Mouse (Mus musculus) megakaryocyte progenitor cell, adult 5-6 weeks (primary cell): Measurements from ENCODE around the gene Ssbp3. TPM values are rescaled to one million over a fixed set of nuclear protein-coding genes. Genes with fewer than 3 reads are reported as not detected.
A peak's percentile ranks its signal among the peaks of the same experiment; 100 is the strongest.

Experiments
- ATAC-seq: replicated peaks from 2 replicates; pipeline ENCODE4 v1.8.0; 2016; ENCODE audit warnings: mild to moderate bottlenecking, moderate TSS enrichment, inconsistent platforms; ENCODE audit not compliant: poor library complexity
- total RNA-seq, 2 experiments: library from RNA; stranded (forward) in 1 of 2; stranded (reverse) in 1 of 2; fragments of 157-497, 149-512 nt in 1 of 2; fragments of 200-1000 nt in 1 of 2; gene quantifications; 2 replicates each; pipeline versions ENCODE4 v1.2.3 to v1.2.4; 2015 to 2017

Ssbp3 gene
- total RNA-seq, 2 experiments from 2014 or later, result 16.0 to 36.5 TPM

DNA sequence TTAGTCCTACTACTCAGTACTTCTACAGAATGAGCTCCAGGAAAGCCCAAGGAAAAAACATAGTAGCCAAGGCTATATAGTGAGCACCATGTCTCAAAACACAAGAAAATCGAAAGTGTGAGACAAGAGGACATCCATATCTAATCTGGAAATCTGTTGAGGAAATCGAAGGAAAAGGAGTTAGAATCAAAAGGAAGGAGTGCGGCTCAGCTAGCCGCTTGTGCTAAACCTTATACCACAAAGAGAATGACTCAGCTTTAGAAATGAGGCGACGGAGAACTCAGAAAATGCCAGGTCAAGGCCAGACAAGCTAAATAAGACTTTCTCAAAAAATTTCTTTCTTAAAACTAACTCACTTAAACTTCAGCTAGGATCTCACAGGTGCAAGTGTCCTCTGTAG is 131.8 kb downstream of the Ssbp3 start:
- ATAC-seq, result no peak

DNA sequence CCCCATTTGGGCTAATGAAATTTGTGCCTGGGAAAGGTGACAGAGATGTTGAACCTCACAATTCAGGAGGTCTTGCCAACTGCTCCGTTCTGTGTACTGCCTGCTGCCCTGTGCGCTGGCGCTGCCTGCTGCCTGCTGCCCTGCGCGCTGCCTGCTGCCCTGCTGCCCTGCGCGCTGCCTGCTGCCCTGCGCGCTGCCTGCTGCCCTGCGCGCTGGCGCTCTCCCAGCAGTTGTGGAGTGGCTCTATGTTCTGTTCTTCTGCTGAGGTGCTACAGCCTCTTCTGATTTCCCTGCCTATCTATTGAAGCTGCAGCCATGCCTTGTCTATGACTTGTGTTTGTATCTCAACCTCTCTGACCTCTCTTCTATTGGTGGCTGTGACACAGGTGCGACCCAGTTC is 134.7 kb downstream of the Ssbp3 start:
- ATAC-seq, result no peak

DNA sequence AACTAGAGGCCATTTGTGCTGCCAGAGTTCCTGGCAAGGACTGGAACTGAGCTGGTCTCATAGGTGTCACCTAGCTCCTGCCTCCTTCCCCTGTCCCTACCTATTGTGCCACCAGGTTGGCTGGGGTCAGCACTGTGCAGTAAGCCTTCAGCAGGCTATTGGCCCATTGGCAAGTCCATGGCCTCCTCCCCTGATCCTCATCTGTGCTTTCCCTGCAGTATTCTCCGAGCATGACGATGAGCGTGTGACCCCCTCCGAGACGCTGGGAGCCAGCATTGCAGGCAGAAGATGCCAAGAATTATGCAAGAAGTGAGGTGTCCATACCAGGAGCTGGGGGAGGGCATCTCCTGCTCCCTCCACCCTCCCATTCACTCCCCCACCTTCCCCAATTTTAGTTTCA is 137.3 kb downstream of the Ssbp3 start:
- ATAC-seq, result peak; percentile 33; the same call in 1 of the 2 replicates

DNA sequence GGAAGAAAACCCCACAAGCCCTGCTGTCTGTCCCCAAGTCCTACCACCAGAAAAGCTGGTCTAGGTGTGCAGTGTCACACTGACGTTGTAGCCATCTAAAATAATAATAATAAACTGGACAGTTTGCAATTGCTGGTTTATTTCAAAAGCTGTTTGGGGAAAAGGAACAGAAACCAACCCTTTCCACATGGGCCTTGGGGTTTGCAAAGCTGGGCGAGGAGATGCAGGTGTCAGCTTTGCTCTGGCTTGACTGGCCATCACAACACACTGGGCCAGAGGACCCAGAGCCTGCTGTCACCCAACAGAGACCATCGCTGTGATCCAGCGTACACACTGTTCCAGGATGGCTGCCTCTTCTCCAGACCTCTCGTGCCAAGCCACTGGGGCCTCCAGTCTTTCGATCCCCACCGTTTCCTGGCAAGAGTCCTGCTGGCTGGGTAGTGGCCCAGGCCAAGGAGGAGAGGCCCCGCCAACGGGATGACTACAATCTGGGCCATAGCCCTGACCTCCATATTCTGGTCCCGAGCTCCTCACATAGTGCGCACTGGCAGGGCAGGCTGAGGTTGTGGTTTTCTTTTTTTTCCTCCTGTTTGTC is 138.2 kb downstream of the Ssbp3 start:
- ATAC-seq, result peak; percentile 40; the same call in 1 of the 2 replicates

DNA sequence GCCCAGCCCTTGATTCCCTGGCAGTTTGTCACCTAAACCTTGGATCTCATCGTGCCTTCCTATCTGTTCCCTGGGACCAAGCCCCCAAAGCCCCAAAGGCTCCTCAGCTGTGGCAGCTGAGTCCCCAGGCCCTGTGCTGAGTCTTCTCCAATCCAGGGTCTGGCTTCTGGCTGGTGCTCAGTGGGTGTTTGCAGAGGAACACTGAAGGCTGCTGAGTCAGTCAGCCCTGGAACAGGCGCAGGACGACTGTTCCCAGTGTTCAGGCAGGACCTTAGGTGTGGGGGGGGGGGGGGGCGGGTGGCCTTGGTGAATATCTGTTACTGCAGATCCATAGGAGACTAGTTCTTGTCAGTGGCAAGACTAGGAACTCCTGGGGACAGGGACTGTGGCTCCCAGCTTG is 141.4 kb downstream of the Ssbp3 start:
- no peak for ATAC-seq

DNA sequence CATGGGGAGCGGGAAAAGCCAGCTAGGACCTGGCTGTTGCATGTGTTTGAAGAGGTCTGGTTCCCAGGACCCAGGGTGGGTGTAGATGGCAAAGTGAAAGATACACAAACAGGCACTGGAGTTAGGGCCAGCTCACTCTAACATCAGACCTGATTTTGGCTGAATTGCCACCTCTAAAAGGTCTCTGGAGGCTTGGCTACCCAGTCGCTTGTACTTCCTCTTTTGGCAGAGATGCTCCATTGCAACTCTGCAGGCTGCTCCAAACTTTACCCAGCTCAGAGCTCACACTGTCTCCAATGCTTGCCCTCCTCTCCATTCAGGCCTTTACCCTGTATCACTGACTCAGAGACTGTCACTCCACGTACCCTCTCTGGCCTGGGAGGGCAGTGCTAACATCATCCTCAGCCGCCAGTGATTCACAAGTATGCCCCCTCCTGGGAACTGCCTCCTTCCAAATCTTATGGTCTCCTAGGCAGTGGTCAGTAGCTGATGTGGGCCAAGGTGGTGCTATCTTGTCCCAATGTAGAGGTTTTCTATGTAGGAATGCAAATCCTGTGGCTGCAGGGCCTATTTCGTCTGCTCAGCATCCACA is 142.6 kb downstream of the Ssbp3 start:
- ATAC-seq, result peak; percentile 30; the same call in 1 of the 2 replicates

DNA sequence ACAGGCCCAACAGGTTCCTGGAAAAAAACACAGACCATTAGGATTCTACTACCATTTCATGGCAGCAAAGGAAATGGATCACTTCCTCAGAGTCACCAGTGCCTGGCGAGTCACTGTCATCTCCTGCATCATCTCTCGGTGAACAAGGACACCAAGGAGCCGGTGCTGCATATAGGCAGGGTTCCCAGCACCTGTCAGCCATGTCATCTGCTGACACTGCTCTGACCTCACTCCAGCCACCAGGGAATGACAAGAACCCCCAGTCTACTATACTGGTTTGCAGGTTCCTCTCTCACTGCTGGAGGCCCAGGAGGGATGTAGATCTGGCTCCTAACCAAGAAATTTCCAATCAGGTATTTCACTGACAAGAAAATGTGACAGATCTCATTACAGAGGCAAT is 145.6 kb downstream of the Ssbp3 start:
- ATAC-seq, result no peak

DNA sequence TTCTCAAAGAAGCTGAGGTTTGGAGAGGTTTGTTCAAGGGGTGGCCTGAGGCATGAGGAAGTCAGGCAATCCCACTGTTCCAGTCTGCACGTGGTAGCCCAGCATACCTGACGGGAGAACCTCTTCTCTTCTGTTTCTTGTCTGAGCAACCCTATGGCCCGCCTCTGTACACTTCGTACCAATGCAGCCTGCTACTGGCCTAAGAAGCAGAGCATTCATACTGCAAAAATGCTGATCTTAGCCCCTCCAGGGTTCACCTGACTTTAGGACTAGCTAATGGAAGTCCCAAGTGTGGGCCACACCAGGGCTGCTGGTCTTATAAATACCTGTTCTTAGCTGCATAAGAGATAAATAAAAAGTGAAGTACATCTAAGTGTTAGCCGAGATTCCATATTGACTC is 147.8 kb downstream of the Ssbp3 start:
- ATAC-seq, result no peak

DNA sequence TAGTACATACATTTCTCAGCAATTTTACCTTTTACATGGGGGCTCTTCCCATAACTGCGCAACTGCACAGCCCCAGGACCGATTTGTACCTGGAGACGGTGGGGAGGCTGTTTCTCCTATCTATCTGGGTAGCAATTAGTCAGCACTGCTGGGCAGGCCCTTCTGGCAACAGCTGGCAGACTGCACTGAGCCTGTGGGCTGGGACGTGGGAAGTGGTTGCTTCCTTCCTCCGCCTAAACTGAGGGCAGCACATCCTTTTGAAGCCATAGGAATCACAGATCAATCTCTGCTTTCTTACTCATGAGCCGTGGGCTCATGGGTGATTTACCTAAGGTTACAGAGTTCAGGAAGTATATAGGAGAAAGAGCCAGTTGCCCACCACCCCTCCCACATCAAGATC is 148.3 kb downstream of the Ssbp3 start:
- ATAC-seq, result peak; percentile 61; the same call in 1 of the 2 replicates

DNA sequence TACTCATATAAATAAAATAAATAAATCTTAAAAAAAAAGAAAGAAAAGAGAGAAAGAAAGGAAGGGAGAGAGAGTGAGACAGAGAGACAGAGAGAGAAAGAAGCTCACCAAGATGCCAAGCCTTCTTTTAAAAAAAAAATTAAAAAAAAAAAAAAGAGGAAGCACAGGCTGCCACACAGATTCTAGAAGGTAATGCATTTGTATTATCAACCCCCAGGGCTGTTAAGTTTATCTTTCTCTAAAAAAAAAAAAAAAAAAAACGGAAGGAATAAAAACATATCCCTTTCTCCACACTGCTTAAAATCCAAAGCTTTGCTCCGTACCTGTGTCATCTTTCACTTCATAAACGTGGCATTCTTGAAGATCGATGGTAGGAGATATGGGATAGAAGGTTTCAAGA is 151.1 kb downstream of the Ssbp3 start:
- ATAC-seq, result no peak

DNA sequence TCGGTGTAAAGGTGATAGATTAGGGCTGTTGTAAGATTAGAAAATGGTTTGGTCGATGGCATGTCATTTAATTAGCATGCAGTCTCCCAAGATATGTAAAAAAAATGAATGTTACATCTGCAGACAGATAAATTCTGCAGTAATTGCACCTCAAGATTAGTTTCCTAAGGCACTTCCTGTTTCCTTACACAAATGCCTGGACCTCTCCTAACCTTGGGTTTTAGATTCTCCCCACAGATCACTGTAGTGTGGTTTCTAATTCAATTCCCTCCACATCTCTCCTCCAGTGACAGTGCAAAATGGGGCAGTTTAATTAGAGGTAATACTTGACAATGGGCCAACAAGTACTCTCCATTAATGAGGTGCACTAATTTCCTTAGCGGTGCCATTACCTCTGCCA is 152.7 kb downstream of the Ssbp3 start:
- no peak for ATAC-seq

DNA sequence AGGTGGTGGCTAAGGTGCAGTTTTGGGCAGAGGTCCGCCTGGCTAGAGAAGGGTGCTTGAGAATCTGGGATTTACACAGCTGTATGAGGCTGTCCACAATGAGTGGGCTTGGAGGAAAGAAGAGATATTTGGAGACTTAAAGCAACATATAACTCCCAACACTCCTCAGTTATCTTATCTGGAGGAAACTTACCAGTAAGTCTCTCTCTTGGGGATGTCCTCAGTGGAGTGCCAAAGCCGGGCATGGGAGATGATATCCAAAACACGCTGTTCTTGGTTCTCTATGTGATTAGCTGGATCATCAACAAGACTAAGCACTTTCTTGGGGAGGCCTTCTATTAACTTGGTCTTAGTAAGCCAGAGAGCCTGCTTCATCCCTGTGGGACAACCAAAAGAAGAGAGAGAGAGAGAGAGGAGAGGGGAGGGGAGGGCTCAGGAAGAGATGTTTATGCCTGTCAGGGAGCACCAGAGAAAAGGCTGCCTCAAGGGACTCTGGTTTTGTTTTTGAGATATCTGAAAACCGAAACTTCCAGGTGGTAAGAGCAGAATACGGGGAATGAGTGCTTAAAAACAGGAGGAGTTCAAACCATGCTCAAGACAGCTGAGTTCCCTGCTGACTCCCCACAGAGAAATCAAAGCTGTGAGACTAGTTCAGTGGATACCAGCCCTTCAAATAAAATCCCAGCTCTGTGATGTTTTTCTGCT is 154.0 kb downstream of the Ssbp3 start:
- no peak for ATAC-seq

DNA sequence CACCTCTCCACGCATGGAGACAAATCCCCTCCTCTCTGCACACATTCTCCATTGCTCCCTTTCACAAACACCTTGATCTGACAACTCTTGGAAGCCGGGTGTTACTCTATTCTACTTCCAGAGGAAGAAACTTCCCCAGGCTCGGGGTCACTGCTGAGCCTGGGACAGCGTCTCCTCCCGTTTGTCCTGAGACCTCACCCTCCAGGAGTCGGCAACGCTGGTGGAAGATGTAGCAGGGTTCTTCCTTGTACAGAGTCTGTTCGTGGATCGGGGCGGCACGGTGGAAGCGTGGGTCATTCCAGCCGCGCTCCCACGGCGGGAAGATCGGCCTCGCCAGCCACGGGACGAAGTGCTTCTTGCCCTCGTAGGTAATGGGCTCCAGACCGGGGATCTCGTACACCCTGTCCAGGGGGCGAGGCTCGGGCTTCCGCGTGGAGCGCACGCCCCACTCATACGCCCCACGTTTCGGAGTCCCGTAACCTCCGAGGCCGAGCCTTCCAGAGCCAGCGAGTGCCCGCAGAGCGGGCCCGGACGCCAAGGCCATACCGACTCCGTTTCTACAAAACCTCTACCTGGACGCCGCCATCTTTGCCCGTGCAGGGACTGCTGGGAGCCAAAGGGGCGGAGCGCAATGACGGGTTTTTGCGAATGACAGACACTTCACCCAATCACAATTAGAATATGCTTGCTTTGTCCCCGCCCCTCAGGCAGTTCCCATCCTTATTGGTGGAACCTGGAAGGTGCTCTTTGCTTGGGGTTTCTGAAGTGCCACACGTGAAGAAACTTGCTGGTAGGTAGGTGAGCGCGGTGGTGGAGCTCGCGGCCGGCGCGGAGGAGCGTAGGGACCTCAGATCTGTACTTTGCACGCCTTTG is 156.0 kb downstream of the Ssbp3 start, which contains the start of the genes Mrpl37 and Cyb5rl:
Gene Mrpl37, minus strand, starts transcription at position 617 of the 873 bp plus-strand sequence.
Gene Cyb5rl, plus strand, starts transcription at position 737 of the 873 bp plus-strand sequence.
- peak; percentile 99 for ATAC-seq

DNA sequence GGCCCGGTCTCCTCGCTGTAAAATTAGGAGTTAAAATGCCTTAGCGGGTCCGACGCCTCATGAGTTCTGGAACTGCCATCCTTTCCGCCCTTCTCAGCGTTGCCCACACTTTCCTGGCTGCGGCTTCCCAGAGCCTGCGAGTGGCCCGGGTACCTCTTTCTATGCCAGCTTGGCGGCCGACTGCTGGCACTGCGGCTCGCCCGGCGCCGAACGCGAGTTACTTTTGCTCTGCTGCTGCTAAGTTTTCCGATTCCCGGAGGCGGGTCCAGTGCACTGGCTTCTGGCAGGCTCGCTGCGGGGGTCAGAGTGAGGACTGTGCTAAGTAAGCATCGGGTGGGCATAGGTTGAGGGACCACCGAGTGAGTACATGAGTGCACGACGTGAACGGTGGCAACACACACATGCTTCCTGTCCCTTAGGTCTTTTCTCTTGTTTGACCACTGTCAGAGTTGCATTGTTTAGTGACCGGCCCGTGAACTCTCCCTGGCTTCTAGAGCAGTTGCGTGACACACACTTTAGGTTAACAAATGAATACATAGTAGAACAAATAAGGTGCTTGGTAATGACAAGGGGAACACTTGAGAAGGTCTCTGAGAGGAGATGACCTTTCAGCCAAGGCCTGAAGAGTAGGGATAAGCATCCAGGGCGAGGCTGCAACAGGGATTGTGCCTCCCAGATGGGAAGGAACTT is 156.8 kb downstream of the Ssbp3 start:
- ATAC-seq, result peak; percentile 44

DNA sequence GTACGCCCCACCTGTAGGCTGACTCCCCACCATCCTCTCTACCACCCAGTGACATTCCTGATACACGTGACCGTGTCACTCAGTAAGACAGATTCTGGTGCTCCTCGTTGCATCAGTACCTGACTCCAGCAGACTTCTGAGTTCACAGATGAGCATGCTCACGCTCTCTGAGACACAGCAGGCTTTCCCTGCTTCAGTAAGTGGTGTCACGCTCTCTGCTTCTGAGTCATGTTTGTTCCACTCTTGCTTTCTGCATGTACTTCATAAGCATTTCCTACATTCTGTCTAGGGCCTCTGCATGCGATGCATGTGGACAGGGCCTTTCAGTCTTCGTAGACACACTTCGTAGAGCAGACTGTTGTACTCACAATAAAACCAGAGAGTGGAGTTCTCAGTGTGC is 161.8 kb downstream of the Ssbp3 start:
- no peak for ATAC-seq

DNA sequence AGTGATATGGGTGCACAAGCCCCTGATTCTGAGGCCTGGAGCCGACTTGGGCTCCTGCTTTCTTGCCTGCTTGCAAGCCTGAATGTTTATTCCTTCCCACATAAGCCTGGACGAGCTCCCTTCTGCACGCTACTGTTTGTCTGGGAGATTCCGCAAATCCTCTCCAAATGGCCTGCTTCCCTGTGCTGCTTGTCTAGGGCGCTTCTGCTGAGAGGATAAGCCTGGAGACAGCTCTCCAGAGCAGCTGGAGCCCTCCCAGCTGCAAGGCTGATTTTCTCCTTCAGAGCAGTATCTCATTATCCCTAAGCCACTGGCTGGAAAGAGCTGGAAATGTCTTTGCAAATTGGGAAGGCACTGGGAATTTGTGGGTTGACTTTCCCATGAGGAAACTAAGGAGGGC is 165.0 kb downstream of the Ssbp3 start:
- ATAC-seq, result no peak

DNA sequence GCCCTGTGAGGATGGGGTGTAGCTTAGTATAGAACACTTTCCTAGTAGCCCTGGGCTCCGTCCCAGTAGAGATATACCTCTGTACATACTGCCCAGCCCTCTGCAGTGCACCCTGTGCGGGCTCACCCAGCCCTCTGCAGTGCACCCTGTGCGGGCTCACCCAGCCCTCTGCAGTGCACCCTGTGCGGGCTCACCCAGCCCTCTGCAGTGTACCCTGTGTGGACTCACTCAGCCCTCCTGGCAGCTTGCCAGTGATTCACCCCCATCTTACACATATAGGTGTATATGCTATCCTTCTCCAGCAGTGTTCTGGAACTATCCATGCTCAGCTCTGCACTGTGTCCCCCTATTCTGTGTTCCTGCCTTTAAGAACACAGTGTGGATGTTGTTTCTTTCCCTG is 168.4 kb downstream of the Ssbp3 start:
- no peak for ATAC-seq

DNA sequence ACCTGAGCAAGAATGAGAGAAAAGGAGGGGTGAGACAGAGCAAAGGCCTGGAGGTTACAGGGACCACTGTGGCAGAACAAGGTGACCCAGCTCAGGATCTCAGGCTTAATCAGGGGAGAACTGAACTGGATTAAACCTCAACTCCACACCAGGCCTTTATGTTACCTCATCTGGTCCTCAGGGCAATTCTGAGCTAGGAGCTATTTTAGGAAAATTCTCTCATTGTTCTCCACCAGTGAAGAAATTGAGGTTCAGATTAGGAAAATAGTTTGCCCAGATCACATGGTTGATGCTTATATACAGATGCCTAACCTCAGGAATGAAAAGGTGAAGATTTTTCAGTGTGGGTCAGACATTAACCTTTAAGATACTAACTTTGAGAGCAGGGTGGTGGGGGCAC is 169.2 kb downstream of the Ssbp3 start:
- ATAC-seq, result no peak

DNA sequence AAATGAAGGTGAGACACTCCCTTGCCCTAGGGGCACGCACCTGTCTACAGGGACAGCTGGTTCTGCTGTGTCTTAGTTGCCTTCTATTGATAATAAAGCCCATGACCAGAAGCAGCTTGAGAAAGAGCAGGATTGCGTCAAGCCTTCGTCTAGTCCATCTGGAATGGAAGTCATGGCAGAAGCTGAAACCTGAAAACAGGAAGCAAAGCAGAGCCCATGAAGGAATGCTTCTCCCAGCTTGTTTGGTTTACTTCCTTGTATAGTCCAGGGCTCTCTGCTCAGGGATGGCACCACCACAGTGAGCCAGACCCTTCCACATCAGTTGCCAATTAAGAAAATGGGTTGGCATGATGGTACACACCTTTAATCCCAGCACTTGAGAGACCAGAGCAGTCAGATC is 171.7 kb downstream of the Ssbp3 start:
- ATAC-seq, result peak; percentile 62

DNA sequence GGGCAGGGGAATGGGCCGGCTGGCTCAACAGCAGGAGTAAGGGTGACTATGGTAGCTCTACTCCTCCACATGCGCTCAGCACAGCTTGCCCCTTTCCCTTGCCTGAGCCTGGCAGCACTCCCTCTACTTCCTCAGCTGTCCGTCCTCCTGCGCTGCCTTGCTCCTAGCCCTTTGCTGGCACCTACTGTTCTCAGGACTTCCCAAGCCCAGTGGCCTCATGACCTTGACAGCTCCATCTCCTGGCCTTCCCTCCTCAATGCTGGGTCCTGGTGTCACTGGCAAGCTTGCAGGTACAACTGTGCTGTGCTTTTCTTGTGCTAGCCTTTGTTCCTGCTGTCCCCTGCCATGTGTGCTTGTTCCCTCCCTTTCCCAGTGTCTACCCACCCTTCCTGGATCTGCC is 172.6 kb downstream of the Ssbp3 start:
- ATAC-seq, result no peak

DNA sequence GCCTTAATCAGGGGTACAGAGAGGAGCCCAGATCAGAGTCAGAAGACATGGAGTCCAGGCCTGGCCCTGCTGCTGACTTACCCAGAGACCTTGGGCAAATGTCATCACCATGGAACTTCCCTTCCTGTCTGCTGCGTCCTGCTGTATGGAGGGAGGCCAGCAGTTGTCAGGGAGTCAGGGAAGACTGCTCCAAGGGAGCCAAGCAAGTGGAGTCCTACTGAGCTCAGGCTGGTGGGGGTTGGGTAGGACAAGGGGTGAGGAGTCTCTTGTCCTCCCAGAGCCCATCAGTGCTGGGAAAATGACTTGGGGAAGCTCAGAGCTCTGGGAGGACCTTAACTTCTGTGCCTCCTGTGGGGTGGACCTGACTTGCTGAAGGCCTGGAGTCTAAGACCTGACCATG is 173.8 kb downstream of the Ssbp3 start:
- no peak for ATAC-seq
